Mouse (Mus musculus): ENCODE data around the gene Kcnk5. TPM values are rescaled to one million over a fixed set of nuclear protein-coding genes. Genes with fewer than 3 reads are reported as not detected.
A peak's percentile ranks its signal among the peaks of the same experiment; 100 is the strongest.

Gene Kcnk5
- polyA plus RNA-seq, 1 experiment from 2014 or later: 2.5 TPM

DNA sequence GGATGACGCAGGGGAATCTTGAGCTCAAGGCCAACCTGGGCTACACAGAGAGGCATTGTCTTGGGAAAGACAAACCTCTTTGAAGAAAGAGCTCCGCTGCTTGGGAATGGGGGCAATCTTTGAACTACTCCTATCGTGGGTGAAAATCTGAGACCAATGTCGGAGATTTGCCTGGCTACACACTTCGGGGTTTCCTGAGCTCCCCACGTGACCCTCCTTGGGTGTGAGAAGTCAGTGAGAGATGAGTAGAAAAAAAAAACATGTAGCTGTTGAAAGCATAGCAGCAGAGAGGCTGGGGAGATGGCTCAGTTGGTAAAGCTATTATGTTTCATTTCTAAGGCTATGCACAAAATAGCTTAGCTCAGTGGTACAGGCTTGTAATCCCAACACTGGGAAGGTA, 66.7 kb downstream of the Kcnk5 start:
- no peak overlapping the region for H3K27ac ChIP-seq (ENCODE audit: low read length)
- H3K36me3 ChIP-seq (ENCODE audit: control insufficient read depth, insufficient read depth): no peaks in the 10 kb centered on the region
- WGBS: 86% methylated on average over 6 of the region's 6 CpGs
- H3K4me2 ChIP-seq (ENCODE audit: low read length): no peak overlapping the region
- H3K4me1 ChIP-seq (replicated peaks; ENCODE audit: control insufficient read depth, insufficient read depth, low read length): no peaks in the 10 kb centered on the region
- H3K4me3 ChIP-seq (replicated peaks; ENCODE audit: low read length): no peak overlapping the region
- 0 out of 2 replicates have a peak, but pooled peaks cover 3% of the 10 kb centered on the region for H3K9me3 ChIP-seq (ENCODE audit: control insufficient read depth, low read length)
- H3K9ac ChIP-seq (replicated peaks; ENCODE audit: low read depth, low read length): no peak overlapping the region
- ATAC-seq: no peak
- no peaks in the 10 kb centered on the region for H3K27me3 ChIP-seq (replicated peaks; ENCODE audit: control insufficient read depth, insufficient read depth, low read length)

DNA sequence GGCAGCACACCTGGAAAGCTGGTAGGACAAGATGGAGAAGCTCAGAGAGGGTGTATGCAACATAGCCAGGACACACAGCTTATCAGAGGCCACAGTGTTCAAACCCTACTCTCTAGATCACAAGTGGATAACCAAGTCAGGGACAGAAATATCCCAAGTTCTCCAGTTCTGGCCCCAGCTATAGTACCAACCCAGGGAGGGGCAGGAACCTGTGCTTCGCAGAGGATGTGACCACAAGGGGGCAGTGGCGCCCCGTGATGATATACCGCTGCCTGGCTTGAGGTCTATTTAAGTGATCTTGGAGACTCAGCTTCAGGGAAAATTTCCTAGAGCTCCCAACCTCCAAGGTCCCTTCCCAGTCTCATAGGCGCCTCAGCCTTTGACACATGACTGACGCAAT, 67.6 kb downstream of the Kcnk5 start:
- Histone ChIP-seq H3K36me3 (ENCODE audit: control insufficient read depth, insufficient read depth) (no peaks in the 10 kb centered on the region), H3K27me3 (replicated peaks; ENCODE audit: control insufficient read depth, insufficient read depth, low read length) (no peaks in the 10 kb centered on the region), H3K4me2 (ENCODE audit: low read length) (no peak overlapping the region), H3K27ac (ENCODE audit: low read length) (no peak overlapping the region), H3K4me1 (replicated peaks; ENCODE audit: control insufficient read depth, insufficient read depth, low read length) (no peaks in the 10 kb centered on the region), H3K4me3 (replicated peaks; ENCODE audit: low read length) (no peak overlapping the region), H3K9me3 (ENCODE audit: control insufficient read depth, low read length) (0 out of 2 replicates have a peak, but pooled peaks cover 3% of the 10 kb centered on the region), H3K9ac (replicated peaks; ENCODE audit: low read depth, low read length) (no peak overlapping the region)
- peak; percentile 76 for ATAC-seq
- 3% methylated on average over 6 of the region's 6 CpGs for WGBS

DNA sequence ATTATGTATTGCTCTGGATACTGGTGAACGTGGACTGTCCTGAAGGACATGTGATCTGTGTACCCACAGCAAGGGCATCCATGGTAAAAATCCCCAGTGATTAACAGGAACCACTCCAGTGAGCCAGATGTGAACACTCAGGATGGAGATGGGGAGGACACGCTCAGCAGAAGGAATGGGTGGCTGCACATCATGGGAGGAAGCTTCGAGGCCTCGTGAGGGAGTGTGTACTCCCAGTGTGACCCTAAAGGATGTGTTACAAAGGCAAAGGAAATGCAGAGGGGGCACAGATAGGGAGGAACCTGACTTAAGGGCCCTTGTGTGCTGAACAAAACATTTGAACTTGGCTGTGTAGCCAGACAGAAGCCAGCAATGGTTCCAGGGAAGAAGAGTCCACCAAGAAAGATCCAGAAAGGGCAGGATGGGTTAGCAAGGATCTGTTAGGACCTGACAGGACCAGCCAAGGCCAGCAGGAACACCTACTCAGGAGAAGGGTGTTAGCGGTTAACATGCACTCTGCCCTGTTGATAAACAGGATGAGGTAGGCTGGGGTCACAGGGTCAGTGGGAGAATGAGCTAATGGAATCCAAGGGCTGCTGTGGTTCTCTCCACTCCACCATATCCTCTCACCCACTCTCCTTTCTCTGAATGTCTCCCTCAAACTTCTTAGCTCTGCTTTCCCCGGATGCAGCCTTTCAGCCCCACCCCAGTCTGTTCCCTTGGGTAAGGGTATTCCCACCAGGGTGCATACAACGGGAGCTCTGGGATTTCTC, 68.2 kb downstream of the Kcnk5 start:
- Histone ChIP-seq H3K4me3 (replicated peaks; ENCODE audit: low read length) (no peak overlapping the region), H3K9ac (replicated peaks; ENCODE audit: low read depth, low read length) (no peak overlapping the region), H3K4me2 (ENCODE audit: low read length) (no peak overlapping the region), H3K27me3 (replicated peaks; ENCODE audit: control insufficient read depth, insufficient read depth, low read length) (no peaks in the 10 kb centered on the region), H3K9me3 (ENCODE audit: control insufficient read depth, low read length) (0 out of 2 replicates have a peak, but pooled peaks cover 3% of the 10 kb centered on the region), H3K36me3 (ENCODE audit: control insufficient read depth, insufficient read depth) (no peaks in the 10 kb centered on the region), H3K27ac (ENCODE audit: low read length) (no peak overlapping the region), H3K4me1 (replicated peaks; ENCODE audit: control insufficient read depth, insufficient read depth, low read length) (no peaks in the 10 kb centered on the region)
- whole genome bisulfite sequencing: 67% methylated on average over 7 of the region's 7 CpGs
- ATAC-seq: no peak

DNA sequence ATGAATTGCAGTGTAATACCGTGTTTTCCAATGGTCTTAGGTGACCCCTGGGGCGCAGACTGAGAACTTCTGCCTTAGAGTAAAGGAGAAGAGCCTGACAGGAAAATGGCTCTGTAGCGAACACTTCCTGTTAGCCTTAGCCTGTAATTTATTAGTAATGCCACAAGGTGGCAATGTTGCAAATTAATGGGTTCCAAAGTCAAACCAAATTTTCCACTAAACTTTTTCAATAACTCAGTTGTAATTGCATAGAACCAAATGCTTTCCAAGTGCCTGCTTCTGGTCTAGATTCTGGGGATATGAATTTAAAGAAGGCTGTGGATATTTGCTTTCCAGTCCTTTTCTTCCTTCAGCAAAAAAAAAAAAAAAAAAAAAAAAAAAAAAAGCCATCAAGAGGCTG, 69.4 kb downstream of the Kcnk5 start:
- Histone ChIP-seq H3K4me2 (ENCODE audit: low read length) (no peak overlapping the region), H3K9me3 (ENCODE audit: control insufficient read depth, low read length) (0 out of 2 replicates have a peak, but pooled peaks cover 3% of the 10 kb centered on the region), H3K4me3 (replicated peaks; ENCODE audit: low read length) (no peak overlapping the region), H3K4me1 (replicated peaks; ENCODE audit: control insufficient read depth, insufficient read depth, low read length) (no peaks in the 10 kb centered on the region), H3K27ac (ENCODE audit: low read length) (no peak overlapping the region), H3K9ac (replicated peaks; ENCODE audit: low read depth, low read length) (no peak overlapping the region), H3K27me3 (replicated peaks; ENCODE audit: control insufficient read depth, insufficient read depth, low read length) (no peaks in the 10 kb centered on the region), H3K36me3 (ENCODE audit: control insufficient read depth, insufficient read depth) (no peaks in the 10 kb centered on the region)
- no peak for ATAC-seq
- 68% methylated on average over 3 of the region's 3 CpGs for WGBS

DNA sequence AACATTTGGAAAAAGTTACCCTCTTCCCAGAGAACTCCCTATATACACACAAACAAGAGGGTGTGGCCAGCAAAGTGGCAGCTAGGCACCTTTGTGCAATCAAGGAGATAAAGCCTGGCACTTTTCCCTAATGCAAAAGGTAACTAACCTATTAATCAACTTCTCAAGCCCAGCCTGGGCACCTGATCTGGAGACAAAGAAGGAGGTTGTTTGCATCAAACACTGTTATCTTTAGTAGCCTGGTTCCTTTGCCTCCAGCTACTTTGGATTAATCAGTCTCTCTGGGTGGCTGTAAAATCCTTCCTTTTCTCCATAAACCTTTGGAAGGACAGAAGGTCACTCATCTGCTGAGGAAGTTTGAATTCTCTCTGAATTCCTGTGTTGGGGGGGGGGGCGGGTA, 70.7 kb downstream of the Kcnk5 start:
- H3K9ac ChIP-seq (replicated peaks; ENCODE audit: low read depth, low read length): no peak overlapping the region
- no peak for ATAC-seq
- 0 out of 2 replicates have a peak, but pooled peaks cover 3% of the 10 kb centered on the region for H3K9me3 ChIP-seq (ENCODE audit: control insufficient read depth, low read length)
- H3K36me3 ChIP-seq (ENCODE audit: control insufficient read depth, insufficient read depth): no peaks in the 10 kb centered on the region
- H3K4me3 ChIP-seq (replicated peaks; ENCODE audit: low read length): no peak overlapping the region
- no peak overlapping the region for H3K4me2 ChIP-seq (ENCODE audit: low read length)
- WGBS: 73% methylated on average over 1 of the region's 1 CpGs
- H3K27me3 ChIP-seq (replicated peaks; ENCODE audit: control insufficient read depth, insufficient read depth, low read length): no peaks in the 10 kb centered on the region
- H3K27ac ChIP-seq (ENCODE audit: low read length): no peak overlapping the region
- no peaks in the 10 kb centered on the region for H3K4me1 ChIP-seq (replicated peaks; ENCODE audit: control insufficient read depth, insufficient read depth, low read length)

DNA sequence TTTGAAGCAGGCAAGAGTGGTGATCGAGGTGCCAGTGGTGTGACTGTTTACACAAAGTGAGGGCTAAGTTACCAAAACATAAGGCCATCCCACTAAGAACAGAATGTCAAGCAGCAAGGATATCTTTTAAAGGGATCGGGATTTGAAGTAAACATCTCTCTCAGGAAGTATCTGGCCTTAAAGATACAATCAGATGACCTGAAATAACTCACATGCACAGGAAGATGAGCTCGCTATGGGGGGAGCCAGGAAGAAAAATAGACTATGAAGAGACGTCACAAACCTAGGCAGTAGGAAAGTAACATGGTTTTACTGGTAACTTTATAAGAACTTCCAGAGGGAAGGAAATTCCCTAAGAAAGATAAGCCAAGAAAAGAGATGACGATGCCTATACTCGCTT, 75.3 kb downstream of the Kcnk5 start:
- H3K4me2 ChIP-seq (ENCODE audit: low read length): no peak overlapping the region
- no peak overlapping the region for H3K27ac ChIP-seq (ENCODE audit: low read length)
- H3K27me3 ChIP-seq (replicated peaks; ENCODE audit: control insufficient read depth, insufficient read depth, low read length): no peaks in the 10 kb centered on the region
- no peak overlapping the region for H3K9ac ChIP-seq (replicated peaks; ENCODE audit: low read depth, low read length)
- no peaks in the 10 kb centered on the region for H3K4me1 ChIP-seq (replicated peaks; ENCODE audit: control insufficient read depth, insufficient read depth, low read length)
- no peak for ATAC-seq
- WGBS: 87% methylated on average over 6 of the region's 6 CpGs
- H3K9me3 ChIP-seq (ENCODE audit: control insufficient read depth, low read length): no peaks in the 10 kb centered on the region
- H3K4me3 ChIP-seq (replicated peaks; ENCODE audit: low read length): no peak overlapping the region
- no peaks in the 10 kb centered on the region for H3K36me3 ChIP-seq (ENCODE audit: control insufficient read depth, insufficient read depth)

DNA sequence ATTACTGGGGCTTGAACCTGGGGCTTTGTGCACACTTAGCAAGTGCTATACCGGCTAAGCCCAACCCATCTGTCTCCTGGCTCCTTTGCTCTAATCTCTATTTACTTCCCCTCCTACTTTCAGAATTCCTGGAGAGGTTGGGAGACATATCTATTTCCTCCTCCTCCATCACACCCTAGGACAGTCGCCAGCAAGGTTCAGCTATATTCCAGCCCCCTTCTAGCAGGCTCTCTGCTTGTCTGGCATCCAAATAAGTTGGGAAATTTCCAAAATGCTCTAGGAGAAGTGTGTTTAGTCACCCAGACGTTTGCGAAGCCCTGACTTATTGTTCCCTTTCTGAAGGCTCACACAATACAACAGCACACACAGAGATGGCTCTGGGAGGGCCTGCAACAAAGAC, 78.4 kb downstream of the Kcnk5 start:
- Histone ChIP-seq H3K9me3 (ENCODE audit: control insufficient read depth, low read length) (no peaks in the 10 kb centered on the region), H3K9ac (replicated peaks; ENCODE audit: low read depth, low read length) (no peak overlapping the region), H3K4me1 (replicated peaks; ENCODE audit: control insufficient read depth, insufficient read depth, low read length) (no peaks in the 10 kb centered on the region), H3K36me3 (ENCODE audit: control insufficient read depth, insufficient read depth) (no peaks in the 10 kb centered on the region), H3K27me3 (replicated peaks; ENCODE audit: control insufficient read depth, insufficient read depth, low read length) (no peaks in the 10 kb centered on the region), H3K4me3 (replicated peaks; ENCODE audit: low read length) (no peak overlapping the region), H3K27ac (ENCODE audit: low read length) (no peak overlapping the region), H3K4me2 (ENCODE audit: low read length) (no peak overlapping the region)
- WGBS: 36% methylated on average over 4 of the region's 4 CpGs
- no peak for ATAC-seq

DNA sequence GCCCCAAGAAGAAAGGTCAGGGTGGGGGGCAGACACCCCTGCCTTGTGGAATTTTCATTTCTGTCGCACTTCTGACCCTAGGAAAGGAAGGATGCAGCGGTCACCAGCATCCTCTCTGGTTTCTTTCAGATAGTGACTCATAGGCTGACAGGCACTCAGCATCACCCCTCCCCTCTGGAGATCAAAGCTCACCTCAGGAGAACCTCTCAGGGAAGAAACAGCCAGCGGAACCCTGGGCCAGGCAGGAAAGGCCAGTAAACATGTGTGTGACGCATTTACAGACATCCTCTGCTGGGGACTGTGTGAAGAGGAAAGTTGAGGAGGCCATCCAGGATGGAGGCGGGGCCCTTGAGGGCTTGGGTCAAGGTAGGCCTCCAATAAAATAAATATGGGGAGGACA, 83.5 kb downstream of the Kcnk5 start:
- H3K4me3 ChIP-seq (replicated peaks; ENCODE audit: low read length): no peak overlapping the region
- H3K27ac ChIP-seq (ENCODE audit: low read length): no peak overlapping the region
- H3K9me3 ChIP-seq (ENCODE audit: control insufficient read depth, low read length): no peaks in the 10 kb centered on the region
- H3K9ac ChIP-seq (replicated peaks; ENCODE audit: low read depth, low read length): no peak overlapping the region
- H3K27me3 ChIP-seq (replicated peaks; ENCODE audit: control insufficient read depth, insufficient read depth, low read length): no peaks in the 10 kb centered on the region
- no peaks in the 10 kb centered on the region for H3K36me3 ChIP-seq (ENCODE audit: control insufficient read depth, insufficient read depth)
- WGBS: 72% methylated on average over 5 of the region's 5 CpGs
- ATAC-seq: no peak
- no peak overlapping the region for H3K4me2 ChIP-seq (ENCODE audit: low read length)
- H3K4me1 ChIP-seq (replicated peaks; ENCODE audit: control insufficient read depth, insufficient read depth, low read length): no peaks in the 10 kb centered on the region

DNA sequence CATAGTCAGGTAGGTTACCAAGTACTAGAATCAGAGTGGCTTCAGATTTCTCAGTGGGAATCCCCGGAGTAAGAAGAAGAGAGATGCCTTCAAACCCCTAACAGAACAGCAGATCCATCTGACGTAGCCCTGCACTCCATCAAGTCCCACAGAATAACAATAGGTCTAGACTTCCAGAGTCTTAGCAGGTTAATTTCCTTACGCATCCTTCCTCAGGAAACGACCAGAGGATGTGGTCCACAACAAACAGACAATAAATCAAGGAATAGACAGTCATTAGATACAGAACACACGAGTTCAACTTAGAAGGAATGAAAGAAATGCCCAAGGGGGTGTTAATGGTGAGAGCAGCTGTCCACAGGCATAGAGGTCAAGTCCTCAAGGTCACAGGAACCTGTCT, 86.7 kb downstream of the Kcnk5 start:
- Histone ChIP-seq H3K27ac (ENCODE audit: low read length) (no peak overlapping the region), H3K36me3 (ENCODE audit: control insufficient read depth, insufficient read depth) (no peaks in the 10 kb centered on the region), H3K9me3 (ENCODE audit: control insufficient read depth, low read length) (no peaks in the 10 kb centered on the region), H3K27me3 (replicated peaks; ENCODE audit: control insufficient read depth, insufficient read depth, low read length) (no peaks in the 10 kb centered on the region), H3K4me2 (ENCODE audit: low read length) (no peak overlapping the region), H3K9ac (replicated peaks; ENCODE audit: low read depth, low read length) (no peak overlapping the region), H3K4me3 (replicated peaks; ENCODE audit: low read length) (no peak overlapping the region), H3K4me1 (replicated peaks; ENCODE audit: control insufficient read depth, insufficient read depth, low read length) (no peaks in the 10 kb centered on the region)
- 75% methylated on average over 5 of the region's 5 CpGs for WGBS
- ATAC-seq: no peak

DNA sequence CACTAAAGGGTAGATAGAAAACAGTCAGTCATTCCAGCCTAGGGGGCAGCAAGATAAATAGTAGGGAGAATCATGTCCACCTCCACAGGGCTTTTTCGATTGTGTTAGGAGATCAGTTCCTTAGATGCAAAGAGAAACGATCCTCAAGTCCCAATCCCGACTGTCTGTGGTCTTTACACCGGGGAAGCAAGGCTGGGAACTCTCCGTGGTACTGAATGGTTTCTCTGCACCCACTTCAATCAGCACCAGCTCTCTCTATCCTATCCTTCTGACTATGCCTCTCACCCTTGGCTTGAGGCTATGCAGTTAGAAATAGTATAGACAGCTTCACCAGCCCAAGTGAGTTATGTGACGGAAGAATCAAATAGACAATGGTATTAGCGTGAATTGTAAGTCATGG, 88.1 kb downstream of the Kcnk5 start:
- Histone ChIP-seq H3K27me3 (replicated peaks; ENCODE audit: control insufficient read depth, insufficient read depth, low read length) (no peaks in the 10 kb centered on the region), H3K9ac (replicated peaks; ENCODE audit: low read depth, low read length) (no peak overlapping the region), H3K36me3 (ENCODE audit: control insufficient read depth, insufficient read depth) (no peaks in the 10 kb centered on the region), H3K4me1 (replicated peaks; ENCODE audit: control insufficient read depth, insufficient read depth, low read length) (no peaks in the 10 kb centered on the region), H3K4me2 (ENCODE audit: low read length) (no peak overlapping the region), H3K27ac (ENCODE audit: low read length) (no peak overlapping the region), H3K4me3 (replicated peaks; ENCODE audit: low read length) (no peak overlapping the region), H3K9me3 (ENCODE audit: control insufficient read depth, low read length) (no peaks in the 10 kb centered on the region)
- WGBS: 21% methylated on average over 7 of the region's 7 CpGs
- no peak for ATAC-seq

Measured in forebrain, embryonic 16.5 days (tissue).